Mouse (Mus musculus) CD4-positive, CD25-positive, alpha-beta regulatory T cell, adult 2 months (primary cell): Measurements from ENCODE around the gene Inip.
A peak's percentile ranks its signal among the peaks of the same experiment; 100 is the strongest.

Experiments
- DNase-seq: peaks from one replicate; pipeline ENCODE4 v3.0.0-alpha.2; 2012; ENCODE audit warnings: low read depth, low spot score

Gene Inip

GRCm38 (mm10) chr4:59772171-59772879, 29.1 kb downstream of the Inip start:
- DNase-seq = no peak

GRCm38 (mm10) chr4:59767717-59768116, 33.7 kb downstream of the Inip start:
- DNase-seq = no peak

GRCm38 (mm10) chr4:59765385-59766005, 35.9 kb downstream of the Inip start:
- no peak for DNase-seq

GRCm38 (mm10) chr4:59764950-59765349, 36.4 kb downstream of the Inip start:
- DNase-seq = no peak

GRCm38 (mm10) chr4:59761365-59761729, 40.0 kb downstream of the Inip start:
- DNase-seq = no peak

GRCm38 (mm10) chr4:59760636-59761364, 40.6 kb downstream of the Inip start:
- DNase-seq = peak; percentile 40

- peak; percentile 16 for DNase-seq
Observed at GRCm38 (mm10) chr4:59760016-59760415, 41.4 kb downstream of the Inip start.

- no peak for DNase-seq
Observed at GRCm38 (mm10) chr4:59757452-59758435, 43.6 kb downstream of the Inip start.

- no peak for DNase-seq
Observed at GRCm38 (mm10) chr4:59756332-59757082, 44.9 kb downstream of the Inip start.

- DNase-seq = no peak
Observed at GRCm38 (mm10) chr4:59753491-59754140, 47.8 kb downstream of the Inip start.

GRCm38 (mm10) chr4:59739882-59740281, 61.5 kb downstream of the Inip start:
- DNase-seq = no peak

GRCm38 (mm10) chr4:59739321-59739720, 62.1 kb downstream of the Inip start:
- no peak for DNase-seq

GRCm38 (mm10) chr4:59731544-59731943, 69.8 kb downstream of the Inip start:
- DNase-seq = no peak

GRCm38 (mm10) chr4:59728839-59729238, 72.5 kb downstream of the Inip start:
- DNase-seq = peak; percentile 4

GRCm38 (mm10) chr4:59727878-59728261, 73.5 kb downstream of the Inip start:
- DNase-seq = no peak

- DNase-seq = no peak
Observed at GRCm38 (mm10) chr4:59727187-59727877, 74.1 kb downstream of the Inip start.

GRCm38 (mm10) chr4:59726501-59726900, 74.9 kb downstream of the Inip start:
- no peak for DNase-seq

- no peak for DNase-seq
Observed at GRCm38 (mm10) chr4:59725579-59725978, 75.8 kb downstream of the Inip start.

- DNase-seq = no peak
Observed at GRCm38 (mm10) chr4:59721811-59722210, 79.6 kb downstream of the Inip start.
